Mouse (Mus musculus) ES-E14 (cell line): ENCODE data around the gene Clstn1. TPM values are rescaled to one million over a fixed set of nuclear protein-coding genes. Genes with fewer than 3 reads are reported as not detected.
A peak's percentile ranks its signal among the peaks of the same experiment; 100 is the strongest.

ENCODE experiments used
- DNase-seq: peaks from one replicate; pipeline ENCODE4 v3.0.0-alpha.2; 2013; ENCODE audit warnings: low read depth, low spot score
- H3K27ac ChIP-seq: 2 replicates; pipeline ENCODE4 v1.5.1; 2012; ENCODE audit warnings: low read depth, mild to moderate bottlenecking, low read length, moderate library complexity, mixed read lengths; ENCODE audit not compliant: poor library complexity, insufficient read depth, severe bottlenecking
- H3K36me3 ChIP-seq: 2 replicates; pipeline ENCODE4 v1.6.1; 2012; ENCODE audit warnings: mild to moderate bottlenecking, low read length, moderate library complexity, mixed read lengths; ENCODE audit not compliant: control insufficient read depth, poor library complexity, insufficient read depth, severe bottlenecking
- H3K4me1 ChIP-seq, 2 experiments: fragments of 150-350 bp in 1 of 2; sonication (generic) in 1 of 2; 2 replicates each; pipeline ENCODE4 v1.6.1; 2012; ENCODE audit warnings: low read length in 2 of 2, mild to moderate bottlenecking in 1 of 2, mixed read lengths in 1 of 2; ENCODE audit not compliant: control insufficient read depth in 2 of 2, insufficient read depth in 2 of 2, poor library complexity in 1 of 2
- H3K4me3 ChIP-seq, 2 experiments: fragments of 150-350 bp in 1 of 2; sonication (generic) in 1 of 2; 2 replicates each; pipeline ENCODE4 v1.5.1; 2012; ENCODE audit warnings: low read length in 2 of 2, low read depth in 1 of 2, mild to moderate bottlenecking in 1 of 2, mixed read lengths in 1 of 2; ENCODE audit not compliant: insufficient read depth in 1 of 2, poor library complexity in 1 of 2, severe bottlenecking in 1 of 2
- H3K9ac ChIP-seq: 2 replicates; pipeline ENCODE4 v1.6.1; 2012; ENCODE audit warnings: low read depth, mild to moderate bottlenecking, low read length, mixed read lengths; ENCODE audit not compliant: poor library complexity, insufficient read depth, severe bottlenecking
- H3K9me3 ChIP-seq: fragments of 150-350 bp; sonication (generic); 2 replicates; pipeline ENCODE4 v1.6.1; 2012; ENCODE audit warnings: low read depth, mild to moderate bottlenecking, low read length; ENCODE audit not compliant: control insufficient read depth, insufficient read depth
- CHD2 ChIP-seq: IDR thresholded peaks from 2 replicates; pipeline ENCODE4 v1.6.1; 2014; ENCODE audit warnings: mild to moderate bottlenecking, low read depth, low read length, inconsistent platforms
- HCFC1 ChIP-seq: IDR thresholded peaks from 2 replicates; pipeline ENCODE4 v1.6.1; 2012; ENCODE audit warnings: low read length, inconsistent platforms, borderline replicate concordance; ENCODE audit not compliant: insufficient read depth
- MAFK ChIP-seq: IDR thresholded peaks from 2 replicates; pipeline ENCODE4 v1.6.1; 2014; ENCODE audit warnings: mild to moderate bottlenecking, low read depth, low read length, inconsistent platforms; ENCODE audit not compliant: insufficient read depth
- ZC3H11A ChIP-seq: IDR thresholded peaks from 2 replicates; pipeline ENCODE4 v1.6.1; 2012; ENCODE audit warnings: low read depth, mild to moderate bottlenecking, inconsistent platforms, low read length, borderline replicate concordance
- ZNF384 ChIP-seq: IDR thresholded peaks from 2 replicates; pipeline ENCODE4 v1.6.1; 2012; ENCODE audit warnings: low read depth, low read length, inconsistent platforms
- in situ Hi-C, 2 experiments: fragments of 600-800 bp; cut with MboI; formaldehyde crosslinking; loops; one replicate each; pipeline ENCODE4 v1.15.1; 2025; ENCODE audit warnings: low sequenced_read_pairs in 2 of 2, inconsistent platforms in 1 of 2; ENCODE audit not compliant: unreplicated experiment in 2 of 2
- total RNA-seq: library from RNA; depleted of rRNA; stranded (reverse); fragments of 300-350 nt; gene quantifications from 2 replicates; pipeline ENCODE4 v1.2.3, GENCODE M21; 2012

Gene Clstn1
- total RNA-seq, 1 experiment = 115 TPM

GRCm38 (mm10) chr4:149602236-149602635 lies 16.0 kb downstream of the Clstn1 start:
- Histone ChIP-seq H3K4me1 (peaks cover 2 to 41% of the 10 kb centered on the region in 2 experiments), H3K4me3 (no peak overlapping the region), H3K36me3 (no peaks in the 10 kb centered on the region), H3K9me3 (no peaks in the 10 kb centered on the region), H3K27ac (no peak overlapping the region), H3K9ac (no peak overlapping the region)
- TF ChIP-seq CHD2 (no peak), ZC3H11A (no peak), HCFC1 (no peak), MAFK (no peak), ZNF384 (peak; percentile 12; the same call in 1 of the 2 replicates)
- DNase-seq = no peak
- in situ Hi-C loops = no loop called here

DNA sequence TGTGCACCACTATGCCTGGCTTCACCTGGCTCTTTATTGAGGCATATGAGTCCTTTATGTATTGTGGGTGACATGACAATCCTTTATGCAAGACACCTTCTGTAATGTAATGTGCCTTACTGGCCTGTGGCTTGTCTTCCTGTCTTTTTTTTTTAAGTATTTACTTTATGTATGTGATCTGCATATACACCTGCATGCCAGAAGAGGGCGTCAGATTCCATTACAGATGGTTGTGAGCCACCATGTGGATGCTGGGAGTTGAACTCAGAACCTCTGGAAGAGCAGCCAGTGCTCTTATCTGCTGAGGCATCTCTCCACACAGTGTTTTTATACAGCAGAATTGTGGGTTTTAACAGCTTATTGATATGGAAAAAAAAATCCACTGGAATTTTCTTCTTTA lies 17.6 kb downstream of the Clstn1 start:
- Histone ChIP-seq H3K4me3 (no peak overlapping the region), H3K4me1 (peaks cover 6 to 46% of the 10 kb centered on the region in 2 experiments), H3K36me3 (no peaks in the 10 kb centered on the region), H3K27ac (no peak overlapping the region), H3K9me3 (no peaks in the 10 kb centered on the region), H3K9ac (no peak overlapping the region)
- TF ChIP-seq ZNF384 (0 out of 2 replicates have a peak, but pooled peaks have one; percentile 31), ZC3H11A (no peak)
- in situ Hi-C loops = no loop called here
- DNase-seq = no peak

DNA sequence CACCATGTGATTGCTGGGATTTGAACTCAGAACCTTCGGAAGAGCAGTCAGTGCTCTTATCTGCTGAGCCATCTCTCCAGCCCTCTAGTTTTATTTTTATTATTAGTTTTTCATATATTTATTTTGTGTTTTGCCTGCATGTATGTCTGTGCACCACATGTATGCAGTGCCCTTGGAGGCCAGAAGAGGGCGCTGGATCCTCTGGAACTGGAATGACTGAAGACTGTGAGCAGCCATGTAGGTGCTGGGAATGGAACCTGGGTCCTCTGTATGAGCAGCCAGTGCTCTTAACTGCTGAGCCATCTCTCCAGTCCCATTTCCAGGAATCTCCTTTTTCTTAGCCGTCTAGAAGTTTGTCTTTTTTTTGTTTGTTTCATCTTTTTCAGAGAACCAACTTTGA lies 18.2 kb downstream of the Clstn1 start:
- Histone ChIP-seq H3K4me1 (peaks cover 6 to 47% of the 10 kb centered on the region in 2 experiments), H3K4me3 (no peak overlapping the region), H3K36me3 (no peaks in the 10 kb centered on the region), H3K27ac (no peak overlapping the region), H3K9ac (no peak overlapping the region), H3K9me3 (no peaks in the 10 kb centered on the region)
- no peak for DNase-seq
- no peak for TF ChIP-seq ZC3H11A
- TF ChIP-seq MAFK = no peak
- no peak for TF ChIP-seq ZNF384
- no peak for TF ChIP-seq HCFC1
- TF ChIP-seq CHD2 = no peak
- in situ Hi-C loops = no loop called here

- H3K9me3 ChIP-seq = no peaks in the 10 kb centered on the region
- H3K36me3 ChIP-seq = no peaks in the 10 kb centered on the region
- DNase-seq = no peak
- H3K9ac ChIP-seq = peak overlapping the region; percentile 29
- H3K4me1 ChIP-seq = peaks cover 6 to 38% of the 10 kb centered on the region in 2 experiments
- no peak overlapping the region for H3K27ac ChIP-seq
- TF ChIP-seq CHD2 (no peak), MAFK (no peak), ZNF384 (no peak), ZC3H11A (no peak), HCFC1 (no peak)
- in situ Hi-C loops = no loop called here
- H3K4me3 ChIP-seq = no peak overlapping the region
Observed at GRCm38 (mm10) chr4:149606056-149606455, 19.8 kb downstream of the Clstn1 start.

GRCm38 (mm10) chr4:149606766-149607358 lies 20.6 kb downstream of the Clstn1 start:
- peak overlapping the region; percentile 59 for H3K27ac ChIP-seq
- TF ChIP-seq ZC3H11A (no peak), CHD2 (no peak), HCFC1 (no peak)
- DNase-seq = no peak

More at GRCm38 (mm10) chr4:149606766-149607358, 20.6 kb downstream of the Clstn1 start:
- Histone ChIP-seq H3K9me3 (no peaks in the 10 kb centered on the region), H3K9ac (peak overlapping the region; percentile 49; the same call in 1 of the 2 replicates), H3K4me1 (peaks cover 6 to 32% of the 10 kb centered on the region in 2 experiments), H3K4me3 (peak overlapping the region; percentile 36 to 53), H3K36me3 (no peaks in the 10 kb centered on the region)
- in situ Hi-C loops = no loop called here
